Mouse (Mus musculus) embryonic fibroblast, embryonic 13.5 days (primary cell): Measurements from ENCODE around the gene Padi1.

Source experiments
- CTCF ChIP-seq: IDR thresholded peaks from 2 replicates; pipeline ENCODE4 v1.5.1; 2011; ENCODE audit warnings: mild to moderate bottlenecking, control low read depth, low read length, moderate library complexity, borderline replicate concordance; ENCODE audit not compliant: insufficient read depth
- POLR2A ChIP-seq: IDR thresholded peaks from 2 replicates; pipeline ENCODE4 v1.6.1; 2011; ENCODE audit warnings: low read depth, mild to moderate bottlenecking, control low read depth, low read length, moderate library complexity

DNA sequence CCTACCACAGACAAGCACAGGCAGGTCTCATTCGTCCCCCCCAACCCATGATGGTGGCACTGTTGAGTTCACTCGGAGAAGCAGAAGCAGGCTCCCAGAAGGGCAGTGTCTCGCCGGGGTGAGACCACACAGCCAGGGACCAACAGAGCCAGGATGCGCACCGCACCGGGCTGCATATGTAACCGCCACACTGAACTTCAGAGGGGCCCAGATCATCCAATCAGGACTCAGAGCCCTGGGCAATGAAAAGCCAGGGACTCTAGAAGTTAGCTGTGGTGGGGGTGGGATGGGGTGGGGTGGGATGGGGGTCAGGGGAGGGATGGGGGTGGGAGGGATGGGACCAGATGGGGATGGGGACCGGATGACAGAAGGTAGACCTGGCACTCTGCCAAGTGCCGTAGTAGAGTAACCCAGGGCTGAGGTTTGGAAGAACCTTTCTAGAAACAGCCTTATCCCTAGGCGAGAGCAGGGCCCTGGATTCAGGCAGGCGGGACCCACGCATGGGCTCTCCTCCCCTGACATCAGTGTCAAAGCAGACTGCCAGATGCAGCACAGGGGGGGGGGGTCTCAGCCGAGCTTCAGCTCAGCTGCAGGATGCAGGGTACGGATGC lies 1.8 kb downstream of the Padi1 start:
- TF ChIP-seq CTCF = no peak
- TF ChIP-seq POLR2A = no peak
